Mouse (Mus musculus) left cerebral cortex, adult 2 months (tissue): ENCODE results near the gene Nrf1. TPM values are rescaled to one million over a fixed set of nuclear protein-coding genes. Genes with fewer than 3 reads are reported as not detected.

Experiments used
- DNase-seq, 2 experiments: peaks; one replicate each; pipeline ENCODE4 v3.0.0; 2021 to 2022; ENCODE audit warnings: low spot score in 2 of 2, mixed read lengths in 1 of 2; ENCODE audit errors: extremely low spot score in 1 of 2
- H3K27ac ChIP-seq: fragments of 200-600 bp; 2 replicates; pipeline ENCODE4 v1.8.1; 2022
- H3K4me3 ChIP-seq: fragments of 200-600 bp; 2 replicates; pipeline ENCODE4 v1.8.1; 2022
- CTCF ChIP-seq: fragments of 200-600 bp; IDR thresholded peaks from 2 replicates; pipeline ENCODE4 v1.8.1; 2022; ENCODE audit warnings: antibody characterized with exemption, mild to moderate bottlenecking, moderate library complexity
- intact Hi-C: fragments of 180-260 bp; cut with DNase I; formaldehyde crosslinking; loops from one replicate; pipeline ENCODE4 v1.15.1; 2025
- microRNA-seq, 2 experiments: library from miRNA; unstranded; fragments of <30 nt; microRNA quantifications; one replicate each; pipeline ENCODE4 v1.2.0; 2021
- total RNA-seq, 2 experiments: library from RNA; stranded (reverse); gene quantifications; 2 replicates each; pipeline ENCODE4 v1.2.3; 2021

Gene Nrf1
- total RNA-seq, 2 experiments from 2014 or later = 21.7 to 24.2 TPM

- TF ChIP-seq CTCF = no peak
- intact Hi-C loops = loop anchor here (5.0 kb wide), 1 partner anchor 58 kb away; no protein-coding TSS in a partner anchor
- Histone ChIP-seq H3K27ac (no peak overlapping the region), H3K4me3 (no peak overlapping the region)
- DNase-seq = no peak
Observed at GRCm38 (mm10) chr6:30195656-30196055, 147.9 kb downstream of the Nrf1 start.

GRCm38 (mm10) chr6:30196143-30196542, 148.4 kb downstream of the Nrf1 start:
- H3K27ac ChIP-seq = no peak overlapping the region
- DNase-seq = no peak
- intact Hi-C loops = loop anchor here (5.0 kb wide), 1 partner anchor 59 kb away; no protein-coding TSS in a partner anchor
- TF ChIP-seq CTCF = no peak
- no peak overlapping the region for H3K4me3 ChIP-seq

Small RNA genes lying within 50 kb of the gene (microRNA-seq; reads per million reads assigned to microRNA genes)
- gene Mir182 (11.5 to 11.9 reads per million in 2 experiments), gene Mir183 (18.2 to 27.0 reads per million in 2 experiments), gene Mir96 (0 to 0.24 reads per million in 2 experiments)

Other genes with a start within 250 kb of the Nrf1 start
- gene Strip2, start 131.0 kb upstream of the Nrf1 start, total RNA-seq = 10 to 100 TPM; 17.0 to 24.1 TPM